Mouse (Mus musculus) lung, embryonic 14.5 days (tissue): ENCODE measurements around the gene Pim2. TPM values are rescaled to one million over a fixed set of nuclear protein-coding genes. Genes with fewer than 3 reads are reported as not detected.
A peak's percentile ranks its signal among the peaks of the same experiment; 100 is the strongest.

Experiments
- ATAC-seq: fragments of 200-750 bp; cut with Nextera tagmentation; 2 replicates; pipeline ENCODE4 v1.8.0; 2017; ENCODE audit warnings: mild to moderate bottlenecking, moderate TSS enrichment, moderate library complexity; ENCODE audit not compliant: insufficient read depth
- DNase-seq: peaks from one replicate; pipeline ENCODE4 v3.0.0-alpha.2; 2015
- H3K27ac ChIP-seq: fragments of 300-500 bp; sonication (generic); 2 replicates; pipeline ENCODE4 v1.5.1; 2014; ENCODE audit warnings: low read depth, mild to moderate bottlenecking, moderate library complexity
- H3K27me3 ChIP-seq: fragments of 300-500 bp; sonication (generic); 2 replicates; pipeline ENCODE4 v1.6.1; 2014; ENCODE audit warnings: low read length, control low read depth; ENCODE audit not compliant: insufficient read depth
- H3K36me3 ChIP-seq: fragments of 300-500 bp; sonication (generic); 2 replicates; pipeline ENCODE4 v1.6.1; 2014; ENCODE audit warnings: control low read depth; ENCODE audit not compliant: insufficient read depth
- H3K4me1 ChIP-seq: fragments of 300-500 bp; sonication (generic); 2 replicates; pipeline ENCODE4 v1.6.1; 2014; ENCODE audit warnings: antibody characterized with exemption, control low read depth; ENCODE audit not compliant: insufficient read depth
- H3K4me2 ChIP-seq: fragments of 300-500 bp; sonication (generic); 2 replicates; pipeline ENCODE4 v1.6.1; 2014; ENCODE audit warnings: mild to moderate bottlenecking
- H3K4me3 ChIP-seq: fragments of 300-500 bp; sonication (generic); 2 replicates; pipeline ENCODE4 v1.5.1; 2014; ENCODE audit warnings: low read depth, low read length
- H3K9ac ChIP-seq: fragments of 300-500 bp; sonication (generic); 2 replicates; pipeline ENCODE4 v1.6.1; 2014
- H3K9me3 ChIP-seq: fragments of 300-500 bp; sonication (generic); 2 replicates; pipeline ENCODE4 v1.6.1; 2016; ENCODE audit warnings: low read depth, low read length, control low read depth
- CTCF ChIP-seq: IDR thresholded peaks from 2 replicates; pipeline ENCODE4 v1.5.1; 2016; ENCODE audit warnings: antibody characterized with exemption, low read depth
- WGBS: fragments of 180-500 bp; shearing (Covaris S2); extraction: QIAGEN DNeasy Blood & Tissue Kit; methylation state at CpG from one replicate; pipeline ENCODE4 v1.1.7; 2014; 5-methylcytosine and 5-hydroxymethylcytosine counted together
- polyA plus RNA-seq: library from polyadenylated mRNA; unstranded; fragments of >200 nt; fragmentation: Nextera tagmentation; extraction: Ambion mirVana; gene quantifications from 2 replicates; pipeline ENCODE4 v1.2.1, GENCODE M21; 2014

The Pim2 gene
- polyA plus RNA-seq, 1 experiment from 2014 or later, result 6.9 TPM

GRCm38 (mm10) chrX:7922032-7922431, 44.0 kb downstream of the Pim2 start:
- no peak for ATAC-seq
- Histone ChIP-seq H3K4me3 (peak overlapping the region; percentile 19), H3K9me3 (no peaks in the 10 kb centered on the region), H3K27me3 (peaks cover 62% of the 10 kb centered on the region), H3K27ac (no peak overlapping the region), H3K4me1 (no peaks in the 10 kb centered on the region), H3K4me2 (peak overlapping the region; percentile 46), H3K36me3 (no peaks in the 10 kb centered on the region), H3K9ac (no peak overlapping the region)
- 7% methylated on average over 37 of the region's 48 CpGs for WGBS
- no peak for TF ChIP-seq CTCF
- DNase-seq, result no peak

- no peak for ATAC-seq
- no peak overlapping the region for H3K4me2 ChIP-seq
- no peak for TF ChIP-seq CTCF
- H3K4me1 ChIP-seq, result no peaks in the 10 kb centered on the region
- H3K9ac ChIP-seq, result no peak overlapping the region
- 61% methylated on average over 6 of the region's 6 CpGs for WGBS
- H3K36me3 ChIP-seq, result 0 out of 2 replicates have a peak, but pooled peaks cover 7% of the 10 kb centered on the region
- peaks cover 60% of the 10 kb centered on the region for H3K27me3 ChIP-seq
- no peak overlapping the region for H3K27ac ChIP-seq
- H3K4me3 ChIP-seq, result no peak overlapping the region
- no peak for DNase-seq
- no peaks in the 10 kb centered on the region for H3K9me3 ChIP-seq
These were observed 48.2 kb downstream of the Pim2 start for GRCm38 (mm10) chrX:7926266-7926665.

GRCm38 (mm10) chrX:7927116-7927515, 49.1 kb downstream of the Pim2 start:
- H3K4me1 ChIP-seq, result no peaks in the 10 kb centered on the region
- H3K9ac ChIP-seq, result no peak overlapping the region
- no peaks in the 10 kb centered on the region for H3K9me3 ChIP-seq
- DNase-seq, result no peak
- H3K27ac ChIP-seq, result no peak overlapping the region
- H3K36me3 ChIP-seq, result 0 out of 2 replicates have a peak, but pooled peaks cover 13% of the 10 kb centered on the region
- 16% methylated on average over 10 of the region's 10 CpGs for WGBS
- no peak overlapping the region for H3K4me3 ChIP-seq
- H3K4me2 ChIP-seq, result no peak overlapping the region
- no peak for ATAC-seq
- peaks cover 53% of the 10 kb centered on the region for H3K27me3 ChIP-seq
- no peak for TF ChIP-seq CTCF

- peaks cover 41% of the 10 kb centered on the region for H3K27me3 ChIP-seq
- no peaks in the 10 kb centered on the region for H3K9me3 ChIP-seq
- no peak within 1 kb of the TSS for H3K4me3 ChIP-seq
- no peaks in the 10 kb centered on the region for H3K4me1 ChIP-seq
- no peak for ATAC-seq
- TF ChIP-seq CTCF, result no peak
- H3K4me2 ChIP-seq, result no peak within 1 kb of the TSS
- H3K36me3 ChIP-seq, result 0 out of 2 replicates have a peak, but pooled peaks cover 13% of the 10 kb centered on the region
- no peak within 1 kb of the TSS for H3K27ac ChIP-seq
- WGBS, result 11% methylated on average over 14 of the region's 19 CpGs
- H3K9ac ChIP-seq, result no peak within 1 kb of the TSS
- DNase-seq, result no peak
These were observed 50.3 kb downstream of the Pim2 start, which contains the start of gene Eras for GRCm38 (mm10) chrX:7928270-7928790. Gene Eras (minus strand): TSS chrX:7928607.

Other genes with a start within 250 kb of the Pim2 start
- 0.88 and 0.97 TPM in 2 replicates for gene Syp, start 239.8 kb upstream of the Pim2 start, polyA plus RNA-seq
- 8.3 and 8.6 TPM in 2 replicates for gene Prickle3, start 221.0 kb upstream of the Pim2 start, polyA plus RNA-seq
- 185 and 188 TPM in 2 replicates for gene Plp2, start 206.9 kb upstream of the Pim2 start, polyA plus RNA-seq
- 0.12 and 0.13 TPM in 2 replicates for gene Magix, start 197.0 kb upstream of the Pim2 start, polyA plus RNA-seq
- gene Gpkow, start 181.1 kb upstream of the Pim2 start, polyA plus RNA-seq, result 46.6 and 46.9 TPM in 2 replicates
- 32.1 and 32.8 TPM in 2 replicates for gene Wdr45, start 163.9 kb upstream of the Pim2 start, polyA plus RNA-seq
- 0.49 and 1.1 TPM in 2 replicates for gene Gm45208, start 156.0 kb upstream of the Pim2 start, polyA plus RNA-seq
- 71.2 and 71.8 TPM in 2 replicates for gene Praf2, start 149.8 kb upstream of the Pim2 start, polyA plus RNA-seq
- gene Ccdc120, start 127.4 kb upstream of the Pim2 start, polyA plus RNA-seq, result 22.7 and 25.3 TPM in 2 replicates
- 21.7 and 22.5 TPM in 2 replicates for gene Tfe3, start 115.7 kb upstream of the Pim2 start, polyA plus RNA-seq
- gene Gripap1, start 88.5 kb upstream of the Pim2 start, polyA plus RNA-seq, result 30.7 and 34.1 TPM in 2 replicates
- 1.6 and 2.0 TPM in 2 replicates for gene Kcnd1, start 56.0 kb upstream of the Pim2 start, polyA plus RNA-seq
- 29.9 and 31.7 TPM in 2 replicates for gene Otud5, start 36.9 kb upstream of the Pim2 start, polyA plus RNA-seq
- gene Slc35a2, start 5.8 kb downstream of the Pim2 start, polyA plus RNA-seq, result 13.7 and 15.3 TPM in 2 replicates
- 96.0 and 101 TPM in 2 replicates for gene Pqbp1, start 21.0 kb downstream of the Pim2 start, polyA plus RNA-seq
- 160 and 174 TPM in 2 replicates for gene Timm17b, start 21.1 kb downstream of the Pim2 start, polyA plus RNA-seq
- not detected in 2 replicates for gene Gm10491, start 29.6 kb downstream of the Pim2 start, polyA plus RNA-seq
- gene Gm10490, start 31.3 kb downstream of the Pim2 start, polyA plus RNA-seq, result not detected in 2 replicates
- 0.66 and 0.76 TPM in 2 replicates for gene Pcsk1n, start 41.6 kb downstream of the Pim2 start, polyA plus RNA-seq
- not detected in 2 replicates for gene Eras, start 50.3 kb downstream of the Pim2 start, polyA plus RNA-seq
- gene Hdac6, start 69.6 kb downstream of the Pim2 start, polyA plus RNA-seq, result 23.7 and 29.1 TPM in 2 replicates
- gene Gata1, start 99.8 kb downstream of the Pim2 start, polyA plus RNA-seq, result 1.1 and 1.6 TPM in 2 replicates
- gene Glod5, start 140.2 kb downstream of the Pim2 start, polyA plus RNA-seq, result not detected in 2 replicates
- gene Suv39h1, start 196.5 kb downstream of the Pim2 start, polyA plus RNA-seq, result 71.6 and 74.3 TPM in 2 replicates
- gene Was, start 212.2 kb downstream of the Pim2 start, polyA plus RNA-seq, result 0.43 and 0.60 TPM in 2 replicates